Mouse (Mus musculus): ENCODE measurements around the gene Gas2l2.

Gas2l2 gene

DNA sequence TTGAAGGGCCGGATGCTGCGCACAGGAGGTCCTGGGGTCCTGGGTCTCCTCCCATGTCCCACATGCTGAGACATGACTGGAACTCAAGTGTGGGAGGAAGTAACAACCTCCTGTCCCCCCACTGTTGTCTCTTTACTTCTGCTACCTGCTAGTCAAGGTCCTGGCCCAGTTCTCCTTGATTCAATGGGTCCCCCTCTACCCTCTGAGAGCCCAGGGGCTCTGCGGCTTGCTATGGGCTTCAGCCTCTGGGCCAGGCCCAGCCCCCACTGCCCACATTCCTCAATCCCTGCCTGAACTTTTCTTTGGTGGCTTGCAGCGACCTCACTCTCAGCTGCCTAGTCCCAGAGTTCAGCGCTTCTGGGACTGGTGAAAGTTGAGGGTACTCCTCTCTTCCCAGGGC is at the start of gene Gas2l2:
Gene Gas2l2 (minus strand): TSS at position 101 of the 400 bp plus-strand sequence.
- in situ Hi-C loops (cut with MboI, MseI): loop anchor here (10.0 kb wide), 2 partner anchors 75 to 105 kb away; no protein-coding TSS in a partner anchor

DNA sequence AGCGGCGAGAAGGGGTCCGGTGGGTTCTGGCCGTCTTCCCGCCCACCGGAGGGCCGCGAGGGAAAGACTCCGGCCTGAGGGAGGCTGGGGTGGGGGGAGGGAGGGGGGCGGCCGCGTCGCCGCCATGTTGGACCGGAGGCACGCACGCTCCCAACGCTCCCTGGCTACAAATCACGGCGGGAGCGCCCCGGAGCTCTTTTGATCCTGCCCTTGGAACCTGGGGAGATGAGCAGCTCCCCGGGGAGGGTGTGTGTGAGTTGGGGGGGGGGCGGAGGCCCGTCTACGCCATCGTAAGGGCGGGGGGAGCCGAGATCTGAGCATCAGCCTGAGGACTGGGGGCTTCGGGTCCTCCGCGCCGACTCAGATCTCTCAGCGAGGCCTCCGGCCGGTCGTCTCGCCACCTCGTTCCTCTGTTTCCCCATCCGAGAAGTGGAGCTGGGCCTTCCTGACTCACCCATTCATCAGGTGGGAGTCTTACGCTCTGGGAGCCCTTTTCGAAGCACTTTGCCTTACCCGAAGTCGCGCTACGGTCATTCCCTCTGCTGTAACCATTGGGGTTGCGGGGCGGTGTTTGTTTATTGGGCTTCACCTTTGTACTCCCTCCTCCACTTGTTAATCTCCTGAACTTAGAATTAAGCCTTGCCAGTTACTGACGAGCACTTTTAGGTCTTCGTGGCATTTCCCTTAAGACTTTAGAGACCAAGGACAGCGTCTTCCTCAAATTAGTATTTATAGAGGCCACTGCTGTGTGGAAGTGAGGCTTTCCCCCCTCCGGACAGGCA is 44.2 kb upstream of the Gas2l2 start:
- in situ Hi-C loops (cut with MboI, MseI): no loop called here

DNA sequence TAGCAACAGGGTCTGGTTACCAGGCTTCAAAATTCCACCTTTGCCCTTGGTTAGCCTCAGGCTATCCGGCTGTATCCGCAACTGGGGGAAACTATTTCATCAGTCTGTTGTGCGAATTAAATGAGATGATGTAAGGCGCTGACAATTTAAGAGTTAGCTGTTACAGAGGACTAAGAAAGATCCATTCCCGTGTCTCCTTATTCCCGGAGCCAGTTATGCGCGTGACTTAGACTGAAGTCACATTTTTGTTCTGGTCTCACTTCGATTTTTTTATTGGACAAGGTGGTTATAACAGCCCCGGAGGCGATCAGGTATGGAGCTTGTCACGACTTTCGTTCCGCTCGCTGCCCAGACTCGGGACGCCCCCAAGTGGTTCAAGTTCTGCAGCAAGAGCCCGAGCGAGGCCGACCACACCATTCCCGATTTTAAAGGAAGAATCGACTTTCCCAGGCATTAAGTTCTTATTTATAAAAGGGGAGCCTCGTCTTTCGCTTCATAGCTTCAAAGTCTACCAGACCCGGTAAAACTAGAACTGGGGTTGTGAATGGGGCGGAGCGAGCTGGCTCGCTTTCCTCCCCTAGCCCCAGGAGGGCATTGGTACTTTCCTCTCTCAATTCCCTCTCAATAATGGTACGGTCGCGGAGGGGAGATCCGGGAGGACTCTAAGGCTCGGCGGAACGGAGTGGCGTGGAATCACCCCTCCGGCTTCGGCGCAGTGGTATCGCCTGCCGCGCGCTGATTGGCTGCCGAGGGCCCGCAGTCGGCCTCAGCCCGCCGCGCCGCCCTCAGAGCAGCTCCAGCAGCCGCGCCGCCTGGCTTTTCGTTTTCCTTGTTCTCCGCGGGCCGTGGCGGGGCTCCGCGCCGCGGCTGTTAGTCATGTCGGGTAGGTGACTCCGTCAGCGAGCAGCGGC is 43.3 kb upstream of the Gas2l2 start, which contains the start of gene Taf15:
Gene Taf15 (plus strand): TSS at position 763 of the 911 bp plus-strand sequence.
- in situ Hi-C loops (cut with MboI, MseI): no loop called here

DNA sequence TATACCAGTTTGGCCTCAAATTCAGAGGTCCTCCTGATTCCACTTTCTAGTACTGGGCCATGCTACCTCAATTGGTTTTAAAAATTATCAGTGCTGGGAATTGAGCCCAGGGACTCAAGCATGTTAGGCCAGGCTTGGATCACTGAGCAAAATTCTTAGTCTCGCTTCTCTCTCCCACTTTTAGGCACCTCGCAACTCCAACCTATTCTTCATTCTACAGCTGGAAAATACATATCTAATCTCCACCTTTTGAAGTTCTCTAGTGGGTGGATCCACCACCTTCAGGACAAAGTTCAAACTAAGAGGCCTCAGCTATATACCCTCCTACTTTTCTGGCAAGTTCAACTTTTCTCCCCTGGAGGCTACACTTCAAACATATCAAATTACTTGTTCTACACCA is 42.5 kb upstream of the Gas2l2 start:
- in situ Hi-C loops (cut with MboI, MseI): no loop called here

DNA sequence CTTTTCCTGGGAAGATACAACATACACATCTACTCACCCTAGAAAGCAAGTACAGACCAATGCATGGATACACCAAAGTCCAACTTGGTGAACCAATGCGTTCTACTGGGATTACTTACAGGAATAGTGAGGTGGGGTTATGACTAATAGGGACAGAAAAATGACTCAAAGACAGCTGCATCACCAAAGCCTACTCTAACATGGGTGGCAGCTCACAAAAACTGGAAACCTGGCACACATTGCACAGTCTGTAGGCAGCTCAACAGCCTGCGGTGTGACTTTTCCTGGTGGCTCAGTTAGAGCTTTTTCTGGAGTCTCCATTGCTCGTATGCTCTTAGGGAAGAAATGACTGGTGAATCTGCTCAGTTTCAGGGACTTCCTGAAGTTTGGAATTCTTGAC is 39.5 kb upstream of the Gas2l2 start:
- in situ Hi-C loops (cut with MboI, MseI): no loop called here

DNA sequence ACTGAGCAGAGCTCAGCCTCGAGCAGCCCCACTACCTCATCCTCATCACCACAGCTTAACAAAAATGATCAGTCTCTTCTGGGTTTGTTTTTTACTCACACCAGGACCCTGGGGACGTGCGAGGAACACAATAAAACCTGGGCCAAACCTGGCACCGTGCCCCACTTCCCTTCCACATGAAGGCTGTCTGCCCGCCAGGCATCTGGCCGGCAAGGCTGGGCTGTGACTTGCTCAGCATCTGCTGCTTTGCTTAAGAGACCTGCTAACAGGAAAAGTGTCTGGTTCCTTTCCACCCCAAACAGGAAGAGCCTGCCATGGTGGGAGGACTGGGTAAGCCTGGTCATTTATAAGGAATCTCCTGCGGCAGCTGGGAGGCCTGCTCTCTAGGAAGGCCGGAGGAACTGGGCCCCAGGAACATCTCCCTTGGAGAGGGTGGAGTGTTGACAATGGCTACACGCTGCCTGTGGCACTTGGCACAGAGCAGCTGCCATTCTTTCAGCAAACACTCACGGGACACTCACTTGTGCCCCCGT is 37.9 kb upstream of the Gas2l2 start:
- in situ Hi-C loops (cut with MboI, MseI): no loop called here

DNA sequence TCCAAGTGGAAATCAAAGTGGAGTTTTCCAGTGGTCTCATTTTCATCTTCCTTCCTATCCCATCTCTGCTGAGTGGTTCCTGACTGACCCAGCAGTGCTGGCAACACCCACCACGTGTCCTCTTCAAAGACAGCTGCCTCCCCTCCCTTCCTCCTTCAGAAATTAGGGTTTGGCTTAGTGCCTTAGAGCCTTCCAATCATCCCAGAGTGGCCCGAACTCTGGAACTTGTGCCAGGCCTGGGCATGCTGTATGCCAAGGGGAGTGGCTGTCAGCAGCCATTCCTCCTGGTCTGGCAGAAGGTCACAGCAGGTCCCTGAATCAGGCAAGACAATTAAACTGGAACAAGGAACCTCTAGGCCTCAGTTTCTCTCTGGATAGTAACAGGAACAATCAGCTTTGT is 36.7 kb upstream of the Gas2l2 start:
- in situ Hi-C loops (cut with MboI, MseI): no loop called here

DNA sequence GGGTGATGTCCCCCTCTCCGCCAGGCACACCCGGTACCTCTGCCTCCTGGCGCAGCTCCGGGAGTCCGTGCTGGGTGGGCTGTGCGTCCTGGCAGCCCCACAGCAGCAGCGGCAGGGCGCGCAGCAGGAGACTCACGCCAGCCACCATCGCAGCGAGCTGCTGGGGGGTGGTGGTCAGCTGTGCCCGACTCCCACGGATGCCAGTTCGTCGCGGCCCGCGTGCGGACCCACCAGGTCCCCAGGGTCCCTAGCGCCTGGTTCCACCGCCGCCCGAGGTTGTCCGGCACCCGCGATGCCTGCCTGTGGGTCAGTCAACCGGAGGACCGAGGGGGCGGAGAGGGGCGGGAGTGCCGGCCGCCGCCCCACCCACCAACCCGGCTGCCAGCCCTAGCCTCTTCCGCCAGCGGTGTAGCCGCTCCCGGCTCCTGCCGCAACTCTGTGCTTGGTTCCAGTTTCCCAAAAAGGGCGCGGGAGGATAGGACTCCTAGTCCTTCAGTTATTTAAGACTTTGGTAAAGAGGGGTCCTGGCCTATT is 33.5 kb upstream of the Gas2l2 start, which contains the start of gene Mmp28:
Gene Mmp28 (minus strand): TSS at position 361 of the 534 bp plus-strand sequence.
- in situ Hi-C loops (cut with MboI, MseI): no loop called here

DNA sequence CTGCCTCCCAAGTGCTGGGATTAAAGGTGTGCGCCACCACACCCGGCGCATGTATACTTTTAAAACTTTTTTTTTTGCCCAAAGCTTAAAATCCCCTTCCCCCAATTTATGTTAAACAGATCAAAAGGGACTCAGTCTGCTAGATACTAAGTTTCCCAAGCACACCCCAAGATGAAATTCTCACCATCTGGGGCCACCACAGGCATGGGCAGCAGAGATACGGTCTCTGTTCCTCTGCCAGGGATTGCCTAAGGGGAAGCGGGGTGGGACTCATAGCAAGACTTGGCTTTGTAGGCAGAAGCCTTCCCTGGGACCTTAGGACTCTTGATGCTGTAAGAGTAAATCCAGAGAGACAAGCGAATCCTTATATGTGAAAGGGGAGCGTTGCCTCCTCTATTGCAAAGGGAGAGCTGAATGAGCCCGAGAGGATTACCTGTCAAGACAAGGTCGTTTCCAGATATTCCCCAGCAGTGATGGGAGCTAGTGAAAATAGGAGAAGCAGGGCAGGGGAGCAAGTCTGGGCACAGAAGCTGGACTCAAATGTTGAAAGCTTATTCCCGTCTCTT is 32.3 kb upstream of the Gas2l2 start:
- in situ Hi-C loops (cut with MboI, MseI): no loop called here

DNA sequence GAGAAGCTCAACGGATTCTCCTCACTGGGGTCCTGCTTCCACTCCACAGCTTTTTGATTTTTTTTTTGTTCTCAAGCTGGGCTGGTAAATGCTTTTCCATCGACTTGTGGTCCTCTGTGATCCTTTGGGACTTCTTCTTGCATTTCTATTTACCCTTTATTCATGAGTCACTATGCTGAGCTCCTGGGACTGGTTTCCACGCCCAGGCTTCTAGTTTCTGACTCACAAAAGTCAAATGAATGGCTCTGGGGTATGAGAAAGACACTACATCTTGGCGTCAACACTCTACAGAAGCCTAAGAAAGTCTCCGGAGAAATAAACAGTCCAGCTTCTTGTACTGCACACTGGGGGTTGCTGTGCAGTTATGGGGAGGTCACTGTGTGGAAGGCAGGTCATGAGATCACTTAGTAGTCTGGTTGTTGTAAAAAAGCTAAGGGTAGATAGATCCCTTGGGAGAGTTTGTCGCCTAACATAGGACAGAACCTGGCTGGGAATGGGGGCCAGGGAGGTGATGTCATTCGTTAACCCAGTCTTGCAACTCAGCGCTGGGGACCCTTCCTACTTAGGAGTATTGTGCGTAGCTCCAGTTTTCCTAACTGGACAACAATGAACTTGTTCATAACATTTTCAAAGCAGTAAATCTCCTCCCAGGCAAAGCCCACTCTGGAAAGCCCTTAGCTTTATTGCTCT is 28.8 kb upstream of the Gas2l2 start:
- in situ Hi-C loops (cut with MboI, MseI): no loop called here

DNA sequence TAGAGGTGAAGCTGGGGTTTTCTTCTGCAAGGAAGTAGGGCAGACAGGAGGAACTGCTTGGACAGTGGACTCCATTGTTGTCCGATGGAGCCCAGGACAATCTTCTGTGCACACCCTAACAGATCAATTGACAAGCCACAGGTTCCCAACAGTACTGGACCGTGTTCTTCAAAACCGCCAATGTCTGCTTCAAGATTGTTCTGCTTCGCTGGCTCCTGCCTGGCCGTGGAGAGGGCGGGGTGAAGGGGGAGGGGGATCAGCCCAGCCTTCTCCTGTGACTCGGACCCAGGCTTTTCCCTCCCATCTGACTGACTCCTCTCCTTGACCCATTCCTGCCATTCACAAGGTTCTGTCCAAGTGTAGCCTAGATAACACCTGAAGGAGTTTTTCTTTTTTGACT is 28.0 kb upstream of the Gas2l2 start:
- in situ Hi-C loops (cut with MboI, MseI): no loop called here

DNA sequence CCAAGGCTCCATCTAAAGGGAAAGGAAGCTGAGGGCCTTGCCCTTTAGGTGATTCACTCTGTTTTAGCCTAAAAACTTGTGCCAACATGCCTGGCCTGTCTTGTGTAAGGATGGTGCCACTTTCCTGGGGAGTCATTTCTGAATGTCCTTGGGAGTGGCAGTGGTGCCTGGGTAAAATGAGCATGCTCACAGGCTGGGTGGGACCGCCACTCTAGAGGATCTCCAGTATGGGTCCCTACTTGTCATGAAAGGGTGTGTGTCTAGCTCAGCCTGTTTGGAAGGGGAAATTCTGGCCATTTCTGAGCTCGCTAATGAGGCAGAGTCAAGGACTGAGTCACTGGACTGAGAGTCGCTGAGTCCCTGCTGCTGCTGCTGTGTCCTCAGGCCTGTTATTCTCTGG is 26.4 kb upstream of the Gas2l2 start:
- in situ Hi-C loops (cut with MboI, MseI): no loop called here

DNA sequence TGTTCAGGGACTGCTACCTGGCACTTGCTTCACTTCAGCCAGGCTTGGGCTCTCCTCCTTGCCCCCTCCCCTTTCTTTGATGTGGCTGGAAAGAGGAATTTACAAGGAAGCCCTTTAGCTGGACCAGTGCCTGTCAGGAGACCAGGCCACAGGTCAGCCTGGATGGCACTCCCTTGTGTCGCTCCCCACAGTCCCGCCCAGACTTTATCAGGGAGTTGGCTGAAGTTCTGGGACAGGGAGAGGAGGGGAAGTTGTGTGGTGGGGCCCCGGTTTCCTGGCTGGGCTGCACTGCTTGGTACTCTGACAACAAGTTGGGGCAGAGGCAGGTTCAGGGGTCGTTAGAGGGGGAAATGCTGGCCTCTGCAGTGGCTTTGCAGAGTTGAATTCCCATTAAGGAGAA is 25.3 kb upstream of the Gas2l2 start:
- in situ Hi-C loops (cut with MboI, MseI): no loop called here

DNA sequence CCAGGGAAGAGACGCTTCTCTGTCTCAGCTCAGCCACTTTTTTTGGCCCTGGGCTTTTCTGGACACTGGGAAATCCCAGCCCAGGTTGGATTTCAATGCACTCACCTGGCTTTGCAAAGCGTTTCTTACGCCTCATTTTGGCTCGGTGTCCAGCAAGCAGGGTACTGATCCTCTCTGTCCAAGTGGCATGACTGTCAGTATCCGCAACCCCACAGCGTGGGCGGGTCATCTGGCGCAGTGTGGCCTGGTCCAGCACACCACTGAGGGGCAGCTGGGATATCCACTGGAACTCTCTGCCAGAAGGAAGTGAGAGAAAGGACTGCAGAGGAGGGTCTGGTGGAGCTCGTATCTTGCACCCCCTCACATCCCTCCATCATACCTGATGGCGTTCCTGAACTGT is 22.0 kb upstream of the Gas2l2 start:
- in situ Hi-C loops (cut with MboI, MseI): no loop called here

DNA sequence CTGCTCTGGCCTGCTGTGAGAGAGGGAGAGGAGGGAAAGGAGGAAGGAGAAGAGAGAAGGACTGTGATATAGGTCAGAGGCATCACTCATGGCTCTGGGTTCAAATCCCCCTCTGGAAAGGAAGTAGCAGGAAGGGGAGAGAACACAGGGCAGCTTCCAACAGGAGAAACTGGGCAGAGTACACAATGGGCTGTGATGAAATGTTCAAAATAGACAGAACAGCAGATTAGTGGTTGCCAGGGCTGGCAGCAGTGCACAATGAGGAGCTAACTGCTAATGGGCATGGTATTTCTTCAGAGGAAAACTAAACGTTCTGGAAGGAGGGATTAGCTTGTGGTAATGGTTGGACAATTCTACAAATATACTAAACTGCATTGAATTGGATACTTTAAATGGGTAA is 21.3 kb upstream of the Gas2l2 start:
- in situ Hi-C loops (cut with MboI, MseI): no loop called here

DNA sequence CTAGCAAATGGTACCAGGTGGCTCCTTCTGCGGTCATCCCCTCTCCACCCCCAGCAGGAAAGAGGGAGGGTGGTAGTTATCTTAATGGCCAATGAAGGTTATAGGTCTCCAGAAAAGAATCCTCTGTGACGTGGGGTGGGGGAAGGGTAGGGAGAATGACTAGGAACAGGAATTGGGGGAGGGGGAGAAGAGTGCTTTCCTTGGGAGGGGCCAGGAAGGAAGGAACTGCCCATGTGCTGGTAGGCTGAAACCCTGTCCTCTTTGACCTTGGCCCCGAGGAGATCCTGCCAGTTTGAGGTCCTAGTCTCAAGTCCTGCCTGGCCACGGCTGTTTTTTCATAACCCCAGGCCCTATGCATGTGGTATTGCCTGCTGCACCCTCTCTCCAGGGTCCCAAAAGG is 20.0 kb upstream of the Gas2l2 start:
- in situ Hi-C loops (cut with MboI, MseI): no loop called here

DNA sequence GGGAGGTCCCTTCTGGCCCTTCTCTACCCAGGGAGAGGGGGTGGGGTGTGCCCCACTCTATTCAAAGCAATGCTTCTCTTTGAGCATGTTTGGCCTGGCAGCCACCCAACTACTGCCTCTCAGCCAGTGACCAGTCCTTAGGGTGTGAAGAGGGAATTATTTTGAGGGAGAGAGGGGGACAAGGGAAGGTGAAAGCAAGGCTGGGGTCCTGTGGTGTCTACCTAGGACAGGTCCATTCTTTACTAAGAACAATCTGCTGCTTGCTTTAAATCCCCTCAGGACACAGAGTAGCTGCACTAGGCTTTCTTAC is 19.6 kb upstream of the Gas2l2 start:
- in situ Hi-C loops (cut with MboI, MseI): no loop called here

DNA sequence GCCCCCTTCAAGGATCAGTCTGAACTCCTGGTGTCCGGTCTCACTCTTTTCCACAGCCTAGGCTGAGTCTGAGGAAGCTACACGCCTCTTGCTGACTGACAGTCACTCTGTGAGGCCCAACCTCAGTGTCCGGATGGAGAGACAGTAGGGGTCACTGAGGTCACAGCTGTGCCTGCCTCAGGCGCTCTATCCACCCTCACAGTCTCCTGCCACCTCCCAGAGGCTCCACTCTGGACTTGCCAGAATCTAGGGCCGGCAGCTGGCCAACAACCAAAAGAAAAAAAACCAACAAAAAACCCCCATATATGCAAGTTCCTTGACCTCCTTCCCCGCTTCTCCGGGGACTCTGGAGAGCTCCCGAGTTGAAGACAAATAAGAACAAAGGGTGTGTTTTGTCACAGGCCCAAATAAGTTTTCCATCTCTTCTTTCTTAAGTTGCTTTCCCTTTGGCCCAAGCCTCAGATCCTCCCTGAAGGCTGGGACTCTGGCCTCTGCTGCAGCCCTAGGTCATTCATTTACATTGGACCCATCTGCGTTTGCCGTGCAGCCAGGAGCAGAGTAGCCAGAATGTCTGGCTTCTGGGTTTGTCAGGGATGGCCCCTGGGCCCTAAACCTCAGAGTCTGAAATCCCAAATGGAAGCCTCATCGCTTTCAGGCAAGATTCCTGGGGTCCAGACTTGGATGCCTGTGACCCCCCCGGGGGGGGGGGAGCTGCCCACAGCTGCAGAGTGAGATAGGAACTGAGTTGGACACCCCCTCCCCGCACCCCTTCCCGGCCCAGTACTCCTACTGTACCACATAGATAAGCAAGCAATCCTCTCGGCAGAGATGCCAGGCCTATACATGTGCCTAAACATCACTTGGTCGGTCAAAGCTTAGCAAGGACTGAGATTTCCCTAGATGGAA is 19.0 kb upstream of the Gas2l2 start:
- in situ Hi-C loops (cut with MboI, MseI): no loop called here

DNA sequence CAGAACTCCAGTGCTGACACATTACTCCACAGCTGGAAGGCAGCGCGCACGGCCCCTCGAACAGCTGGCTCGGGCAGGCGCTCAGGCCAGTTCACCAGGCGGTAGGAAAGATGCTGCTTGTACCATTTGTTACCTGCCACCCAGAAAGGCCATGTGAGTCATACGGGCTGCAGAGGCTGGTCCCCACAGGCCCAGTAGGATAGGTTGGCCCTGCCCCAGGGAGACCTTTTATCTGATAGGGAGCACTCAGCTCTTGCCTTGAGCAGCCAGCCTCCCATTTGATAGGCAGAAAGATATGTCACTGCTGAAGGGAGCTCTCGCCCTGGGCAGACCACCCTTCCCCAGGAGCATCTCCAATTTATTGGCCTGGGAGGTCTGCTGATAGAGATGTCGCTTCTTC is 18.4 kb upstream of the Gas2l2 start:
- in situ Hi-C loops (cut with MboI, MseI): no loop called here

DNA sequence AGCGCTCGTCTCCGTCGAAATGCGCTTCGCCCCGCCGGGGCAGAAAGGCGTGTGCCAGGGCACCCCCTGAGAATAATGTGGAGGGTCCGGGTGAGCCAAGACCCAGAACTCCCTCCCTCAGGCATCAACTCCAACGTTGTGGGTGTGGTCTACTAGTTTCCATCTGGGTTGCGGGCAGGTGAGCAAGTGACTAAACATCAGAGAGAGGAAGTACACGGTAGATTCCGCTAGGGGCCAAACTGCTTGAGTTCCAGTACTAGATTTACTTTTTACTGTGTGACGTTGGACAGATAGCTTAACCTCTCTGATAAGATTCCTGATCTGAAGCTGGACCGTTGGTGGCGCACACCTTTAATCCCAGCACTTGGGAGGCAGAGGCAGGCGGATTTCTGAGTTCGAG is 15.7 kb upstream of the Gas2l2 start:
- in situ Hi-C loops (cut with MboI, MseI): no loop called here
